Mouse (Mus musculus) MEL (cell line): ENCODE data around the gene Thoc3. TPM values are rescaled to one million over a fixed set of nuclear protein-coding genes. Genes with fewer than 3 reads are reported as not detected.

ENCODE experiments used
- DNase-seq: peaks from one replicate; pipeline ENCODE4 v3.0.0; 2011; ENCODE audit warnings: low read depth, low spot score
- H3K27ac ChIP-seq: 2 replicates; pipeline ENCODE4 v1.5.1; 2012; ENCODE audit warnings: low read depth, mild to moderate bottlenecking, control low read depth, low read length, moderate library complexity; ENCODE audit not compliant: control insufficient read depth
- H3K27me3 ChIP-seq, 2 experiments: fragments of 150-350 bp in 1 of 2; sonication (generic) in 1 of 2; 2 replicates each; pipeline ENCODE4 v1.6.1; 2012; ENCODE audit warnings: low read length in 2 of 2, mild to moderate bottlenecking in 2 of 2, improper control_type of control experiment in 1 of 2, moderate library complexity in 1 of 2; ENCODE audit not compliant: insufficient read depth in 2 of 2, control insufficient read depth in 1 of 2
- H3K36me3 ChIP-seq, 2 experiments: 2 replicates each; pipeline ENCODE4 v1.6.1; 2012 to 2014; ENCODE audit warnings: low read length in 2 of 2, improper control_type of control experiment in 1 of 2, inconsistent platforms in 1 of 2, mild to moderate bottlenecking in 1 of 2; ENCODE audit not compliant: insufficient read depth in 2 of 2, control insufficient read depth in 1 of 2
- H3K4me1 ChIP-seq, 2 experiments: fragments of 150-350 bp in 1 of 2; sonication (generic) in 1 of 2; 2 replicates each; pipeline ENCODE4 v1.6.1; 2012; ENCODE audit warnings: low read length in 2 of 2, improper control_type of control experiment in 1 of 2, mild to moderate bottlenecking in 1 of 2; ENCODE audit not compliant: insufficient read depth in 2 of 2, control insufficient read depth in 1 of 2
- H3K4me3 ChIP-seq, 2 experiments: fragments of 150-350 bp in 1 of 2; sonication (generic) in 1 of 2; 2 replicates each; pipeline ENCODE4 v1.5.1; 2012; ENCODE audit warnings: low read depth in 2 of 2, low read length in 2 of 2, mild to moderate bottlenecking in 2 of 2, moderate library complexity in 2 of 2, control low read depth in 1 of 2, improper control_type of control experiment in 1 of 2; ENCODE audit not compliant: control insufficient read depth in 1 of 2, insufficient read depth in 1 of 2
- H3K79me2 ChIP-seq: 2 replicates; pipeline ENCODE4 v1.6.1; 2012; ENCODE audit warnings: mild to moderate bottlenecking, low read length, moderate library complexity; ENCODE audit not compliant: control insufficient read depth, poor library complexity, insufficient read depth
- H3K9ac ChIP-seq: 2 replicates; pipeline ENCODE4 v1.6.1; 2012; ENCODE audit warnings: low read depth, mild to moderate bottlenecking, control low read depth, low read length, moderate library complexity; ENCODE audit not compliant: control insufficient read depth, poor library complexity, severe bottlenecking
- H3K9me3 ChIP-seq: fragments of 150-350 bp; sonication (generic); replicated peaks from 2 replicates; pipeline ENCODE4 v1.6.1; 2012; ENCODE audit warnings: mild to moderate bottlenecking, low read length, improper control_type of control experiment, moderate library complexity; ENCODE audit not compliant: insufficient read depth
- BHLHE40 ChIP-seq: IDR thresholded peaks from 2 replicates; pipeline ENCODE4 v1.6.1; 2012; ENCODE audit warnings: low read depth, mild to moderate bottlenecking, inconsistent platforms, low read length, improper control_type of control experiment, borderline replicate concordance
- ELF1 ChIP-seq: IDR thresholded peaks from 2 replicates; pipeline ENCODE4 v1.6.1; 2014; ENCODE audit warnings: low read depth, mild to moderate bottlenecking, inconsistent platforms, low read length, improper control_type of control experiment, moderate library complexity
- EP300 ChIP-seq, 2 experiments: IDR thresholded peaks; 2 replicates each; pipeline ENCODE4 v1.6.1; 2011; ENCODE audit warnings: improper control_type of control experiment in 2 of 2, low read length in 2 of 2, low read depth in 1 of 2, mild to moderate bottlenecking in 1 of 2
- HCFC1 ChIP-seq: IDR thresholded peaks from 2 replicates; pipeline ENCODE4 v1.6.1; 2012; ENCODE audit warnings: low read depth, mild to moderate bottlenecking, inconsistent platforms, low read length, improper control_type of control experiment, moderate library complexity
- KAT2A ChIP-seq: conservative IDR thresholded peaks from 2 replicates; pipeline ENCODE4 v1.6.1; 2012; ENCODE audit warnings: low read depth, low read length, improper control_type of control experiment, inconsistent platforms
- MAFK ChIP-seq: IDR thresholded peaks from 2 replicates; pipeline ENCODE4 v1.6.1; 2011; ENCODE audit warnings: low read depth, mild to moderate bottlenecking, low read length, improper control_type of control experiment, borderline replicate concordance
- MAX ChIP-seq: IDR thresholded peaks from 2 replicates; pipeline ENCODE4 v1.6.1; 2011; ENCODE audit warnings: low read length, improper control_type of control experiment
- MXI1 ChIP-seq: IDR thresholded peaks from 2 replicates; pipeline ENCODE4 v1.6.1; 2011; ENCODE audit warnings: mild to moderate bottlenecking, low read depth, low read length, improper control_type of control experiment
- MYB ChIP-seq: IDR thresholded peaks from 2 replicates; pipeline ENCODE4 v1.6.1; 2011; ENCODE audit warnings: mild to moderate bottlenecking, low read depth, low read length, improper control_type of control experiment
- MYC ChIP-seq: IDR thresholded peaks from 2 replicates; pipeline ENCODE4 v1.6.1; 2011; ENCODE audit warnings: low read depth, mild to moderate bottlenecking, low read length, improper control_type of control experiment, moderate library complexity
- POLR2A ChIP-seq, 2 experiments: IDR thresholded peaks; 2 replicates each; pipeline ENCODE4 v1.6.1; 2011 to 2012; ENCODE audit warnings: low read length in 2 of 2, mild to moderate bottlenecking in 2 of 2, control low read depth in 1 of 2, improper control_type of control experiment in 1 of 2, low read depth in 1 of 2, moderate library complexity in 1 of 2; ENCODE audit not compliant: control insufficient read depth in 1 of 2, insufficient read depth in 1 of 2, poor library complexity in 1 of 2
- POLR2AphosphoS5 ChIP-seq: IDR thresholded peaks from 2 replicates; pipeline ENCODE4 v1.6.1; 2012; ENCODE audit warnings: low read depth, borderline replicate concordance, mild to moderate bottlenecking, inconsistent platforms, low read length, moderate library complexity, mixed read lengths
- RCOR1 ChIP-seq: IDR thresholded peaks from 2 replicates; pipeline ENCODE4 v1.6.1; 2012; ENCODE audit warnings: low read depth, mild to moderate bottlenecking, inconsistent platforms, low read length, improper control_type of control experiment
- SIN3A ChIP-seq: IDR thresholded peaks from 2 replicates; pipeline ENCODE4 v1.6.1; 2012; ENCODE audit warnings: low read length, improper control_type of control experiment, inconsistent platforms
- TBP ChIP-seq: IDR thresholded peaks from 2 replicates; pipeline ENCODE4 v1.8.0; 2011; ENCODE audit warnings: low read depth, low read length, improper control_type of control experiment
- ZNF384 ChIP-seq: IDR thresholded peaks from 2 replicates; pipeline ENCODE4 v1.6.1; 2012; ENCODE audit warnings: low read depth, mild to moderate bottlenecking, inconsistent platforms, low read length, improper control_type of control experiment
- polyA plus RNA-seq, 2 experiments: library from polyadenylated mRNA; stranded (reverse) in 1 of 2; unstranded in 1 of 2; fragments of >175 nt in 1 of 2; fragments of >200 nt in 1 of 2; gene quantifications; 2 replicates each; pipeline versions ENCODE4 v1.2.1 to v1.2.4; 2012; ENCODE audit warnings: low replicate concordance in 2 of 2, low read depth in 1 of 2; ENCODE audit not compliant: insufficient read length in 2 of 2, insufficient read depth in 1 of 2, missing spikeins in 1 of 2
- total RNA-seq: library from RNA; depleted of rRNA; stranded (reverse); fragments of 300-350 nt; gene quantifications from 2 replicates; pipeline ENCODE4 v1.2.3, GENCODE M21; 2012

Gene Thoc3
- total and polyA plus RNA-seq, 3 experiments = 94.0 to 109 TPM; not detected in 1

DNA sequence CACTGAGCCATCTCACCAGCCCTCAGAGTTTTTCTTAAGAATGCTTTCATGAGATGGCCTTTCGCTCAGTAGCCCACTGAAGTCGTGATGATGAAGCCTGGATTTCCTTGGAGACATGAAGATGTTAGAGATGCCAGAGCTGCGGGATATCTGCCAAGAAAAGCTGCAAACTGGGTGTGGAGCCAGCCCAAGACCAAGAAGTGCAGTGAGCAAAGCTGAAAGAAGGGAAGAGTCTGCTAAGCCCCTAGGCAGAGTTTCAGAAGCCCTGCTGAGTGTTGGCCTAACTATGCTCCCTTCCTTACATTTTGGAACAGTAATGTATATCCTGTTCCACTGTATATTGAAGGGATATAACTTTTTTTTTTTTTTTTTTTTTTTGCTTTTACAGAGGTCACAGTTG is 10.6 kb upstream of the Thoc3 start:
- Histone ChIP-seq H3K36me3 (peaks cover 0 to 6% of the 10 kb centered on the region in 2 experiments; a peak in 2 of 4 replicates), H3K9me3 (no peaks in the 10 kb centered on the region)
- TF ChIP-seq TBP = 0 out of 2 replicates have a peak, but pooled peaks have one; percentile 25
- no peak for TF ChIP-seq MYB
- no peak for TF ChIP-seq EP300 (IDR thresholded peaks at IDR 0.05; ENCODE audit: low read depth in 1 of 2, low read length in 2 of 2)
- no peak for TF ChIP-seq MAFK
- TF ChIP-seq, all 39 proteins: peak for 1

DNA sequence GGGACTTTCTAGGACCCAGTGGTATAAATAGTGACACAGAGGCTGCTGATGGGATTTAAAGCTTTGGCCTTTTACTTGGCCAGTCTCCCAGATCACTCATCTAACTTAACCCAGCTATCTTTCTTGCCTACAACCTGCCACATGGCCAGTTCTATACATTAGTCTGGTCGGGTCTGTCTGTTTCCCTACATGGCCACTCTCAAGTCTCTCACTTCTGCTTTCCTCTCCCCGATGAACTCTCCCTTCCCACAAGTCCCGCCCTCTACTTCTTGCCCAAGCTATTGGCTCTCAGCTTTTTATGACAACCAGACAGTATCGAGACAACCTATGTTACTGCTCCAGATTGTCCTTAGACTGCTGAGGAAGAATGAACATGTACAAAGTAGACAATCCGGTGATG is 7.1 kb upstream of the Thoc3 start:
- peak overlapping the region in 1 of 2 experiments; percentile 15; a peak in 1 of 4 replicates for H3K4me3 ChIP-seq
- peaks cover 0 to 9% of the 10 kb centered on the region in 2 experiments; a peak in 2 of 4 replicates for H3K4me1 ChIP-seq
- H3K9ac ChIP-seq = peak overlapping the region; percentile 52
- H3K79me2 ChIP-seq = no peaks in the 10 kb centered on the region
- H3K9me3 ChIP-seq = no peaks in the 10 kb centered on the region
- H3K27me3 ChIP-seq = no peaks in the 10 kb centered on the region
- TF ChIP-seq POLR2A (IDR thresholded peaks at IDR 0.05; ENCODE audit: control insufficient read depth in 1 of 2, insufficient read depth in 1 of 2, low read depth in 1 of 2, low read length in 2 of 2, poor library complexity in 1 of 2) = peak in 1 of 2 experiments; percentile 57; a peak in 2 of 4 replicates
- no peak for TF ChIP-seq MYC
- peak; percentile 93 for DNase-seq
- H3K27ac ChIP-seq = peak overlapping the region; percentile 68
- peaks cover 0 to 6% of the 10 kb centered on the region in 2 experiments; a peak in 2 of 4 replicates for H3K36me3 ChIP-seq

More for the DNA sequence above, 10.6 kb upstream of the Thoc3 start:
- no peak for DNase-seq
- peaks cover 0 to 9% of the 10 kb centered on the region in 2 experiments; a peak in 2 of 4 replicates for H3K4me1 ChIP-seq
- no peak overlapping the region for H3K9ac ChIP-seq
- no peak overlapping the region for H3K27ac ChIP-seq
- no peaks in the 10 kb centered on the region for H3K79me2 ChIP-seq
- no peaks in the 10 kb centered on the region for H3K27me3 ChIP-seq
- no peak overlapping the region for H3K4me3 ChIP-seq

DNA sequence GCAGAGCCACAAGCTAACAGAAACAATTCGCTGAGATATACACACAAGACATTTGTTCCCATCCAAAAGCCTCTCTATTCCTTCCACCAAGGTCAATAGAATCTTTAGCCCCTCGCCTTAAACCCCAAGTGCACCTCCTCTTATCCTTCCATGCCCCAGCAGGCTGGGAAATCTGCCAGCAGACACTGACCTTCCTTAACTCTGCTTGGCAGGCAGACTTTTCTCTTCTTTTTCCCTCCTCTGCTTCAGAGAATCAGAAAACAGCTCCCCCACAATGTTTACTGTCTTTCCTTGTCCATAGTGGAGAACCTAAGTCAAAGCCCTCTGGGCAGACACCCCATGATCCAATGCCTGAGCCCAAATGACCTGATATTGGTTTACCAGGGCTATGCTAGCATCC is 6.3 kb upstream of the Thoc3 start:
- H3K4me1 ChIP-seq = peaks cover 0 to 9% of the 10 kb centered on the region in 2 experiments; a peak in 2 of 4 replicates
- H3K27ac ChIP-seq = no peak overlapping the region
- no peak for TF ChIP-seq MYB
- TF ChIP-seq POLR2AphosphoS5 = no peak
- no peak for TF ChIP-seq KAT2A
- TF ChIP-seq ZNF384 = no peak
- no peak for TF ChIP-seq RCOR1
- TF ChIP-seq BHLHE40 = no peak
- TF ChIP-seq HCFC1 = no peak
- TF ChIP-seq SIN3A = no peak
- no peak for TF ChIP-seq MAX
- TF ChIP-seq MXI1 = no peak
- TF ChIP-seq POLR2A (IDR thresholded peaks at IDR 0.05; ENCODE audit: control insufficient read depth in 1 of 2, insufficient read depth in 1 of 2, low read depth in 1 of 2, low read length in 2 of 2, poor library complexity in 1 of 2) = no peak
- TF ChIP-seq ELF1 = no peak
- no peak for TF ChIP-seq TBP
- peak; percentile 35 for DNase-seq
- H3K27me3 ChIP-seq = no peaks in the 10 kb centered on the region
- no peaks in the 10 kb centered on the region for H3K9me3 ChIP-seq
- peaks cover 0 to 6% of the 10 kb centered on the region in 2 experiments; a peak in 2 of 4 replicates for H3K36me3 ChIP-seq
- H3K79me2 ChIP-seq = no peaks in the 10 kb centered on the region
- no peak overlapping the region for H3K9ac ChIP-seq
- no peak overlapping the region for H3K4me3 ChIP-seq
